Mouse (Mus musculus) hindbrain, embryonic 13.5 days (tissue): ENCODE data around the gene Slc12a4. TPM values are rescaled to one million over a fixed set of nuclear protein-coding genes. Genes with fewer than 3 reads are reported as not detected.

Source experiments
- ATAC-seq: fragments of 200-750 bp; cut with Nextera tagmentation; 2 replicates; pipeline ENCODE4 v1.8.0; 2017; ENCODE audit warnings: moderate TSS enrichment; ENCODE audit not compliant: low FRiP score
- H3K27ac ChIP-seq: fragments of 300-500 bp; sonication (generic); 2 replicates; pipeline ENCODE4 v1.5.1; 2015; ENCODE audit warnings: inconsistent platforms, mild to moderate bottlenecking, moderate library complexity
- H3K27me3 ChIP-seq: fragments of 300-500 bp; sonication (generic); 2 replicates; pipeline ENCODE4 v1.6.1; 2015; ENCODE audit warnings: mild to moderate bottlenecking, inconsistent platforms
- H3K36me3 ChIP-seq: fragments of 300-500 bp; sonication (generic); 2 replicates; pipeline ENCODE4 v1.6.1; 2015; ENCODE audit warnings: mild to moderate bottlenecking, inconsistent platforms
- H3K4me1 ChIP-seq: fragments of 300-500 bp; sonication (generic); replicated peaks from 2 replicates; pipeline ENCODE4 v1.6.1; 2015; ENCODE audit warnings: inconsistent platforms
- H3K4me2 ChIP-seq: fragments of 300-500 bp; sonication (generic); 2 replicates; pipeline ENCODE4 v1.6.1; 2015; ENCODE audit warnings: inconsistent platforms, mild to moderate bottlenecking, moderate library complexity
- H3K4me3 ChIP-seq: fragments of 300-500 bp; sonication (generic); 2 replicates; pipeline ENCODE4 v1.5.1; 2015; ENCODE audit warnings: mild to moderate bottlenecking, inconsistent platforms
- H3K9ac ChIP-seq: fragments of 300-500 bp; sonication (generic); 2 replicates; pipeline ENCODE4 v1.6.1; 2015; ENCODE audit warnings: mild to moderate bottlenecking, inconsistent platforms
- H3K9me3 ChIP-seq: fragments of 300-500 bp; sonication (generic); 2 replicates; pipeline ENCODE4 v1.6.1; 2016; ENCODE audit warnings: inconsistent platforms
- WGBS: fragments of 180-500 bp; shearing (Covaris S2); methylation state at CpG from one replicate; pipeline ENCODE4 v1.1.7; 2015; 5-methylcytosine and 5-hydroxymethylcytosine counted together
- polyA plus RNA-seq: library from polyadenylated mRNA; unstranded; fragments of >200 nt; fragmentation: Nextera tagmentation; extraction: Ambion mirVana; gene quantifications from 2 replicates; pipeline ENCODE4 v1.2.1, GENCODE M21; 2015

Slc12a4 gene
- polyA plus RNA-seq, 1 experiment from 2014 or later = 8.9 TPM

DNA sequence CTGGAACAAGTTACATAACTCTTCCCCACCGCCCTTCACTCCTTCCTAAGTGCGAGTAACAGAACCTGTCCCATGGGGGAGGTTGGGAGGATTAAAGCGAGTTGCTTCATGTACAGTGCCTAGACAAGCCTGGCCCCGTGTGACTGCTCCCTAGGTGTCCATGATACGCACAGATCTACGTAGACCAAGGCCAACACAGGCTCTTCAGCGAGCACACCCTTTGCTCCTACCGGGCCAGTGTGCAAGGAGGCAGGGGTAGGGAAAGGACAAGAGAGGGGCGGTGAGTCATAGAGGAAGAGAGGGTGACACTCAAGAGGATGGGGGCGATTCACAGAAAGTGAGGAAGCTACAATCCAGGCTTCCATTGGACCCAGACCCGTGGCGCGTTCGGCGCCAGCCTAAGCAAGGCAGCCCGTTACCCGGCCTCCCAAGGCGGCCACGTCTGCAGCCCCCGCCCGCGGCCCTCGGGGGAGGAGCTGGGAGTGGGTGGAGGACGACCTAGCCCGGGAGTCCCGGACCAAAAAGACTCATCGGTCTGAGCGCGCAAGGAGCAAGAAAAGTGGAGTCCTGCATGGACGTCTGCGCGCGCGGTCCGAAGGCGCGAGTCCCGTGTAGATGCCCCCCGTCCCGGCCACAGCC is 512 bp downstream of the Slc12a4 start:
- Histone ChIP-seq H3K27me3 (peaks cover 47% of the 10 kb centered on the region), H3K4me1 (peaks cover 12% of the 10 kb centered on the region), H3K27ac (no peak overlapping the region), H3K9me3 (no peaks in the 10 kb centered on the region), H3K4me3 (peak overlapping the region; percentile 48), H3K4me2 (peak overlapping the region; percentile 63), H3K36me3 (no peaks in the 10 kb centered on the region), H3K9ac (peak overlapping the region; percentile 69)
- peak; percentile 66 for ATAC-seq
- 3% methylated on average over 36 of the region's 40 CpGs for WGBS

DNA sequence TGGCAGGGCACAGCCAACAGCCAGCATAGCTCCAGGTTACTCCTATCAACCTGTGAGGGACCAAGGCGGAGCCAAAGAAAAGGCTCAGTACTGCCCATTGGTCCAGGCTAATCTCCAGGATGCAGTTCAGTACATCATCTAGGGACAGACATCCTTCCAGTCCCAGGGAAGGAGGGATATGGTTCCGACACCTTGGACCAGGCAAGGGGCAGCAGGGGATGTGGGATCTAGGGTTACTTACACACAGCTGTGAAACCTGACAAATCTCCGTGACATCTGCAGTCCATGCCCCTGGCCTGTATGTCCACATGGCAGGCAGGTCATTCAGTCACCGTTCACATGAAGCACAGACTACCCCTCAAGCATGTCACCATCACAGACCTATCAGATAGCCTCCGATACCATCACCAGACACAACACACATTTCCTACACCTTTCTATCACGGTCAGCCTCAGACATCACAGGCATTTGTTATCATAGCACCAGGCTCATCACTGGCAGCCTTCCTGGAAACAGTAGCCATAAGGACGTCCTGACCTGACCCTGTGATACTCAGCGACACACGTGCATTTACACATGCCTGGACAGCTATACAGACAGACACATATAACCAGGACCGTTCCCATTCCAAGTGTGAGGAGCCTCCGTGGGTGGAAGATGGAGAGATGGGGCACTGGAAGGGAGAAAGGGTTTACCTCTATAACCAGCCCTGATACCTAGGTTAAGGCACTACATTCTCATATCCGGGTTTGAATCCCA is 1.2 kb downstream of the Slc12a4 start:
- no peak for ATAC-seq
- WGBS = 75% methylated on average over 12 of the region's 12 CpGs
- Histone ChIP-seq H3K9ac (no peak overlapping the region), H3K36me3 (no peaks in the 10 kb centered on the region), H3K27ac (no peak overlapping the region), H3K9me3 (no peaks in the 10 kb centered on the region), H3K4me2 (peak overlapping the region; percentile 63), H3K4me3 (peak overlapping the region; percentile 48), H3K27me3 (peaks cover 47% of the 10 kb centered on the region), H3K4me1 (peaks cover 12% of the 10 kb centered on the region)

- H3K9me3 ChIP-seq = no peaks in the 10 kb centered on the region
- H3K27me3 ChIP-seq = peaks cover 30% of the 10 kb centered on the region
- no peak overlapping the region for H3K27ac ChIP-seq
- no peak overlapping the region for H3K9ac ChIP-seq
- 89% methylated on average over 10 of the region's 10 CpGs for WGBS
- ATAC-seq = no peak
- H3K4me3 ChIP-seq = no peak overlapping the region
- no peaks in the 10 kb centered on the region for H3K36me3 ChIP-seq
- H3K4me2 ChIP-seq = no peak overlapping the region
- H3K4me1 ChIP-seq = peaks cover 11% of the 10 kb centered on the region
Observed at GRCm38 (mm10) chr8:105961536-105961935, 4.4 kb downstream of the Slc12a4 start.

GRCm38 (mm10) chr8:105961101-105961500 is 4.8 kb downstream of the Slc12a4 start:
- no peak for ATAC-seq
- no peak overlapping the region for H3K4me2 ChIP-seq
- H3K4me3 ChIP-seq = no peak overlapping the region
- H3K9me3 ChIP-seq = no peaks in the 10 kb centered on the region
- WGBS = 74% methylated on average over 14 of the region's 14 CpGs
- H3K4me1 ChIP-seq = peaks cover 10% of the 10 kb centered on the region
- H3K27me3 ChIP-seq = peaks cover 26% of the 10 kb centered on the region
- H3K27ac ChIP-seq = no peak overlapping the region
- no peak overlapping the region for H3K9ac ChIP-seq
- no peaks in the 10 kb centered on the region for H3K36me3 ChIP-seq

- WGBS = 91% methylated on average over 7 of the region's 7 CpGs
- 0 out of 2 replicates have a peak overlapping the region, but pooled peaks have one; percentile 19 for H3K9ac ChIP-seq
- peaks cover 8% of the 10 kb centered on the region for H3K27me3 ChIP-seq
- H3K4me1 ChIP-seq = peaks cover 3% of the 10 kb centered on the region; the same call in 1 of the 2 replicates
- no peak overlapping the region for H3K4me2 ChIP-seq
- H3K27ac ChIP-seq = no peak overlapping the region
- no peak for ATAC-seq
- no peaks in the 10 kb centered on the region for H3K9me3 ChIP-seq
- no peak overlapping the region for H3K4me3 ChIP-seq
- H3K36me3 ChIP-seq = no peaks in the 10 kb centered on the region
Observed at GRCm38 (mm10) chr8:105959350-105959749, 6.5 kb downstream of the Slc12a4 start.

DNA sequence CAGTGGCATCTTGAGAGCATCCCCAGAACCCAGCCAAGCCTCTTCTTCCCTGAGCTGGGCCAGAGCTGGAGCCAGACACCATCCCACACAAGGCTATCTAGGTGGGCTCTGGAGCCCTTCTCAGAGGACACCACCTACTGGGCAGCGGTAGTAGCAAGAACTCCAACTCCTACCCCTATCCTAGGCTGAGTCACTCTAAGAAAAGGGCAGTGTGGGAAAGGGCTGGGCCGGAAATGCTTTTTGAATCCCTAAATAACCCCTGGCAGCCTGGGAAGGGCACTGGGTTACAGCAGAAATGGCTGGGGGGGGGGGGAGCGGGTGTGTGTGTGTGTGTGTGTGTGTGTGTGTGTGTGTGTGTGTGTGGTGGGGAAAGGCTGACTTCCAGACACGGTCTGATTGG is 8.1 kb downstream of the Slc12a4 start:
- H3K4me2 ChIP-seq = no peak overlapping the region
- H3K9ac ChIP-seq = no peak overlapping the region
- no peaks in the 10 kb centered on the region for H3K27me3 ChIP-seq
- H3K4me1 ChIP-seq = peaks cover 3% of the 10 kb centered on the region; the same call in 1 of the 2 replicates
- H3K9me3 ChIP-seq = no peaks in the 10 kb centered on the region
- no peak for ATAC-seq
- 57% methylated on average over 3 of the region's 4 CpGs for WGBS
- H3K27ac ChIP-seq = no peak overlapping the region
- no peaks in the 10 kb centered on the region for H3K36me3 ChIP-seq
- H3K4me3 ChIP-seq = no peak overlapping the region

DNA sequence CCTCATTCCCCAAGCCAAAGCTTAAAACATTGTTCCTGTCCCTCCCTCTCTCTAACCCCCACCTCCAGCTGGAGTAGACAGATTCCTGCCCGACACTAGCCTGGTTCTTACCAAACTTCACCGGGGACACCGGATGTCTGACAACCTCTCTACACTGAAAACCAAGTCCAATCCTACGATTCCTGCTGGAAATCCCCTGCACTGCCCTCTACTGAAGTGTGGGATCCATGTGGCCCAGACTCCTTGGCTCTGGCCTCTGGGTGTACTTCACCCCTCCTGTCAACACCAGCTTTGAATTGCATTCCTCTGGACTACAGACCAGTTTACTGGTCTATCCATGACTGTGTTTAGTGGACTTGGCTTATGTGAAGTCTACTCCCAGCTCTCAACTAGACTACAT is 9.3 kb downstream of the Slc12a4 start:
- Histone ChIP-seq H3K36me3 (no peaks in the 10 kb centered on the region), H3K9me3 (no peaks in the 10 kb centered on the region), H3K27me3 (no peaks in the 10 kb centered on the region), H3K9ac (no peak overlapping the region), H3K4me2 (no peak overlapping the region), H3K4me1 (peaks cover 3% of the 10 kb centered on the region; the same call in 1 of the 2 replicates), H3K27ac (no peak overlapping the region), H3K4me3 (no peak overlapping the region)
- ATAC-seq = no peak
- WGBS = 94% methylated on average over 4 of the region's 4 CpGs

DNA sequence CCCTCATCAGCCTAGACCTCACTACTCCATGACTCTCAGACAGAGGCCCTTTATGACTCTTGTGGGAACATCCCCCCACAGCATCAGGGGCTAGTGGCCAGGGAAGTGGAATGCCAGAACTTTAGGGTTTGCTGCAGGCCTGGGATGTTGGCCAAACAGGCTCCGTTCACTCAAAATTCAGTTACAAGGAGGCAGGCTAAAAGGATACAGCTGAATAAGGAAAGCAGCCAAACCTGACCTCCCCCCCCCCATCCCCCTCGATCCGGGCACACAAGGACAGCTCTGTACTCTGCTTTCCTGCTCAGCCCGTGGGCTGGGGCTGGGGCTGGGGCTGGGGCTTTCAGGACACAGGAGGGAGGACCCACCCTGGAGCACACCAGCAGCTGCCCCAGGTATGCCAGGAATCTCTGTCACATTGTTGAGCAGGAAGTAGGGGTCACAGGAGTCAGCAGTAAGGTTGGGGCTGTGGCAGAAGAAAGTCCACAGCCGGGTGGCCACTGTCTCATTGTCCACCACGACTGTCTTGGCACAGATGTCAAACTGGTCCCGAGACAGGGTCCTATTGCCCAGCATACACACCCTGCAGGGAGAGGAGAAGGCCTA is 14.7 kb downstream of the Slc12a4 start:
- peak; percentile 74 for ATAC-seq
- Histone ChIP-seq H3K9ac (no peak overlapping the region), H3K4me2 (no peak overlapping the region), H3K27ac (peak overlapping the region; percentile 78), H3K27me3 (no peaks in the 10 kb centered on the region), H3K4me3 (no peak overlapping the region), H3K36me3 (no peaks in the 10 kb centered on the region), H3K4me1 (peaks cover 14% of the 10 kb centered on the region), H3K9me3 (no peaks in the 10 kb centered on the region)
- WGBS = 47% methylated on average over 7 of the region's 7 CpGs

DNA sequence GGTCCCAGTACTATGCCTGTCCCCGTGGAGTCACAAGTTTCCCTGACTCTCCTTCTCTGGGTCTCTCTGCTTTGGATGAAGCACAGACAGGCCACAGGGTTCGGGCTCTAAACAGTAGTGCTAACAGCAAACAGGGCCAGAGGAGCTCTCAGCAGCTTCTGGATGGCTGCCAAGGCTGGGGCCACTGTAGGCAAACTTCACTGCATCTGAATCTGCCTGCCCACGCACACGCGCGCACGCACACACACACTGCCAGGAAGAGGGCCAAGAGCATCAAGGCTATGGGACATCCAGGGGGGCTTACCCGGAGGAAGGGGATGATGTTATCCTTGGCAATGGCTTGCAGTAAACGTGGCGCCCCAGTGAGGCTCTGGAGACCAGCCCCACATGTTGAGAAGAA is 16.5 kb downstream of the Slc12a4 start:
- ATAC-seq = peak; percentile 30; the same call in 1 of the 2 replicates
- H3K4me3 ChIP-seq = no peak overlapping the region
- WGBS = 75% methylated on average over 10 of the region's 10 CpGs
- H3K9ac ChIP-seq = no peak overlapping the region
- peaks cover 14% of the 10 kb centered on the region for H3K4me1 ChIP-seq
- H3K4me2 ChIP-seq = no peak overlapping the region
- peaks cover 7% of the 10 kb centered on the region; the same call in 1 of the 2 replicates for H3K36me3 ChIP-seq
- no peaks in the 10 kb centered on the region for H3K27me3 ChIP-seq
- peak overlapping the region; percentile 6; the same call in 1 of the 2 replicates for H3K27ac ChIP-seq
- H3K9me3 ChIP-seq = no peaks in the 10 kb centered on the region

- Histone ChIP-seq H3K4me1 (peaks cover 4% of the 10 kb centered on the region), H3K9me3 (no peaks in the 10 kb centered on the region), H3K4me3 (no peak within 1 kb of the TSS), H3K36me3 (peaks cover 7% of the 10 kb centered on the region; the same call in 1 of the 2 replicates), H3K27me3 (no peaks in the 10 kb centered on the region), H3K9ac (no peak within 1 kb of the TSS), H3K4me2 (no peak within 1 kb of the TSS), H3K27ac (no peak within 1 kb of the TSS)
- ATAC-seq = no peak
- WGBS = 54% methylated on average over 8 of the region's 8 CpGs
Observed at GRCm38 (mm10) chr8:105943321-105943739, 22.6 kb downstream of the Slc12a4 start, which contains the start of gene Lcat. Lcat (minus strand) TSS chr8:105943382.

GRCm38 (mm10) chr8:105942542-105942941 is 23.4 kb downstream of the Slc12a4 start:
- WGBS = 93% methylated on average over 5 of the region's 5 CpGs
- Histone ChIP-seq H3K4me3 (no peak overlapping the region), H3K4me2 (no peak overlapping the region), H3K4me1 (peaks cover 11% of the 10 kb centered on the region), H3K27ac (no peak overlapping the region), H3K9ac (no peak overlapping the region), H3K36me3 (peaks cover 7% of the 10 kb centered on the region; the same call in 1 of the 2 replicates), H3K27me3 (no peaks in the 10 kb centered on the region), H3K9me3 (no peaks in the 10 kb centered on the region)
- no peak for ATAC-seq

DNA sequence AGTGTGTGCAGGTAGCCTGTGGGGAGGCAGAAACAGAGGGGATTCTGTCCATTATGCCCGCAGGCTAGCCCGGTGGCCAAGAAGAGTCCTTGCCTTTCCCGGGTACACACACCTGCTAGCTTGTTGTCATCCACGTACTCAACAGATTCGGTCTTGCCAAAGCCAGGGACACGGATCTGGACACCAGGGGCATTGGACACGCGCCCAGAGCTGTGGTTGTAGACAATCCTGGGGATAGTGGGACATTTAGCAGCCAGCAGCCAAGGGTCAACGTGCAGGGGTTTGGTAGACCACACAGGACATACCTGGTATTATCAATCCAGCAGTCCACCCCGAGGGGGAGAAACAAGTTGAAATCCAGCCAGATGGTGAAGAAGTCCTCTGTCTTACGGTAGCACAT is 23.9 kb downstream of the Slc12a4 start:
- Histone ChIP-seq H3K4me2 (no peak overlapping the region), H3K27ac (no peak overlapping the region), H3K4me1 (peaks cover 11% of the 10 kb centered on the region), H3K27me3 (no peaks in the 10 kb centered on the region), H3K9me3 (no peaks in the 10 kb centered on the region), H3K4me3 (no peak overlapping the region), H3K36me3 (peaks cover 7% of the 10 kb centered on the region; the same call in 1 of the 2 replicates), H3K9ac (no peak overlapping the region)
- ATAC-seq = no peak
- WGBS = 95% methylated on average over 11 of the region's 11 CpGs
